Mouse (Mus musculus): ENCODE data around the gene Vps8. TPM values are rescaled to one million over a fixed set of nuclear protein-coding genes. Genes with fewer than 3 reads are reported as not detected.

The Vps8 gene
- 37.5 and 39.6 TPM in 2 replicates for polyA plus RNA-seq (2015; fragmentation: Nextera tagmentation; extraction: Ambion mirVana)

DNA sequence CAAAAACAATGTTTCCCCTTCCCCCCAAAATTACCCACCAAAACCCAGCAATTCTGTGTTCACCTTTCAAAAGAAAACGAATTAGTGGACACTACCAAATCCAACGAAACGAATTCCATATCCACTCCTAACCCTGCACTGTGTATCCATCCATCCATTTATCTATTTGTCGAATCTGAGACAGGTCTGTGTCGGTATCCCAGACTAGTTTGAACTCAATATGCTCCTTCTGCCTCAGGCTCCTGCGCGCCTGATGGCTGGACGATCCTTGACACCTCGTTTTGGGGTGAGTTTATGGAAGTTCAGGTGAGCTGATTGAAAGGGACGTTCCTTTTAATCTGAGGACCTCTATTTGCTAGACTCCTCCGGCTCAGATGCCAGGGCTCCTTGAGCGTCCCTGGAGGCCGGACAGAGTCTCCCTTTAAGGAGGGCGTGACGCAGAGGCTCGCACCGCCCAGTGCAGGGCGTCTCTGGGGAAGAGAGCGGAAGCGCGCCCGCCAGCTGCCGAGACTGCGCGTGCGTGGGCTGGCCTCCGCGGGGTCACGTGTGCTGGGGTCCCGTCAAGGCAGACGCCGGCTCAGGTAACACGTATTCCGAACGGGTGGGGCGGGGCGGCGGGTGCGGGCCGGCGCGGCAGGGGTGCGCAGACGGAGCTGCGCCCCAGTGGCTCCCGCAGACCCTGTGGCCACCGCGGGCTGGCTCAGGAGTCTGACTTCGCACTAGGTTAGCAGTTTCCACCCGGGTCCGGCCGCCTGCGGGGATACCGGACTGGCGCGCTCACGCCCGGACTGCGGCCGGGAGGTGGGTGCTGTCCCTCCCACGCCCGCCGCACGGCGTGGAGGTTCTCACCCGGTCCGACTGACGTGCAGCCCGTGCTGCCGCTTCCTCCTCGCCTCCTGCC is at the start of gene Vps8:
Gene Vps8, plus strand, starts transcription at position 474 of the 901 bp plus-strand sequence.
- Histone ChIP-seq H3K27ac (ENCODE audit: low read length) (peak within 1 kb of the TSS; percentile 37; the same call in 1 of the 2 replicates), H3K4me2 (ENCODE audit: low read length) (peak within 1 kb of the TSS; percentile 80), H3K9me3 (ENCODE audit: control insufficient read depth, low read length) (no peaks in the 10 kb centered on the region), H3K36me3 (ENCODE audit: control insufficient read depth, insufficient read depth) (no peaks in the 10 kb centered on the region), H3K9ac (replicated peaks; ENCODE audit: low read depth, low read length) (peak within 1 kb of the TSS; percentile 86), H3K27me3 (replicated peaks; ENCODE audit: control insufficient read depth, insufficient read depth, low read length) (no peaks in the 10 kb centered on the region), H3K4me1 (replicated peaks; ENCODE audit: control insufficient read depth, insufficient read depth, low read length) (peaks cover 4% of the 10 kb centered on the region), H3K4me3 (replicated peaks; ENCODE audit: low read length) (peak within 1 kb of the TSS; percentile 83)
- peak; percentile 99 for ATAC-seq
- under 1% methylated on average over 71 of the region's 71 CpGs for WGBS

DNA sequence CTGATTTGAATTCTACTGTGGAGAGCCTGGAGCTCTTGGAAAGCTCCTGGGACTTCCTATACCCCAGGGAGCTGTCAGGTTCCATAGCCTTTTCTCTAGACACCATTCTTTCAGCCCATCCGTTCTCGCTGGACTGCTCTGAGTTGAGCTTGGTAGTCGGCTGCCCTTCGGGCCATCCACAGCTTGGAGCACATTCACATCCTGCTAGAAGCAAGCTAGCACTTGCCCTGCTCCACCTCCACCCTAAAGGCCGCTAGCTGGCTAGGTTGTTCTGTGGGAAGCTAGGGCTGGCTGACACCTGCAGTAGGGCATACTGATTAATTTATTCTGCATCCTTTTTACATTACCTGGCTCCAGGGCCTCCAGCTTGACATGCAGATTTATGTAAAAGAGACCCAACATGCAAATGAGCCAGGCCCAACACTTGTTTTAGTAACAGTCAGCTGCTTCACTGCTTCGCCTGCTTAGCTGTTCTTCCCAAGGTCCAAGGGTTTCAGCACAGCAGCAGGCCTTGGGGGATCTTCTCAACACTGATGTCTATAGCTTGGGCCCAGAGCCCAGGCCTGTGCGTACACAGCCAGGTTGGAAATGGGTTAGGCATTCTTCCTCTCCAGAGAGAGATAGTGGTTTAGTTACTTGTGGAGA is 49.5 kb upstream of the Vps8 start:
- H3K4me2 ChIP-seq (ENCODE audit: low read length), result no peak overlapping the region
- peaks cover 10% of the 10 kb centered on the region for H3K4me1 ChIP-seq (replicated peaks; ENCODE audit: control insufficient read depth, insufficient read depth, low read length)
- WGBS, result 61% methylated on average over 7 of the region's 7 CpGs
- no peak overlapping the region for H3K27ac ChIP-seq (ENCODE audit: low read length)
- H3K9me3 ChIP-seq (ENCODE audit: control insufficient read depth, low read length), result no peaks in the 10 kb centered on the region
- no peaks in the 10 kb centered on the region for H3K36me3 ChIP-seq (ENCODE audit: control insufficient read depth, insufficient read depth)
- peak; percentile 49; the same call in 1 of the 2 replicates for ATAC-seq
- H3K27me3 ChIP-seq (replicated peaks; ENCODE audit: control insufficient read depth, insufficient read depth, low read length), result no peaks in the 10 kb centered on the region
- H3K9ac ChIP-seq (replicated peaks; ENCODE audit: low read depth, low read length), result no peak overlapping the region
- no peak overlapping the region for H3K4me3 ChIP-seq (replicated peaks; ENCODE audit: low read length)

DNA sequence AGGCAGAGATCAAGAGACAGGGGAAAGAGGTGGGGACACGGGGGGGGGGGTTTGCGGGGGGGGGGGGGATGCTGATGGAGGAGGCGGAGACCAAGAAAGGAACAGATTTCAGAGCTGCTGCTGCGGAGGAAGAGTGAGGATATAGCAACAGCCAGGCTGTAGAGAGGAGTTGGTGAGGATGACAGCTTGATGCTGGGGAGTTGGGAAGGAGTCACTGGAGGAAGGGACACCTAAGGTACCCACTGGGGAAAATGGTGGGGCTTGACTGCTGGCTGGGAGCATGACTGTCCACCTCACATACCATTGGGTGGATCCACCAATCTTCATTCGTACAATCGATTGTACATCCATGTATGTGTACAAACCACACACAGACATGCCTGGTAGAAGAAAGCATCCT is 48.9 kb upstream of the Vps8 start:
- 89% methylated on average over 4 of the region's 6 CpGs for WGBS
- Histone ChIP-seq H3K9me3 (ENCODE audit: control insufficient read depth, low read length) (no peaks in the 10 kb centered on the region), H3K9ac (replicated peaks; ENCODE audit: low read depth, low read length) (no peak overlapping the region), H3K36me3 (ENCODE audit: control insufficient read depth, insufficient read depth) (no peaks in the 10 kb centered on the region), H3K27ac (ENCODE audit: low read length) (no peak overlapping the region), H3K4me1 (replicated peaks; ENCODE audit: control insufficient read depth, insufficient read depth, low read length) (peaks cover 10% of the 10 kb centered on the region), H3K4me2 (ENCODE audit: low read length) (no peak overlapping the region), H3K27me3 (replicated peaks; ENCODE audit: control insufficient read depth, insufficient read depth, low read length) (no peaks in the 10 kb centered on the region), H3K4me3 (replicated peaks; ENCODE audit: low read length) (no peak overlapping the region)
- no peak for ATAC-seq

DNA sequence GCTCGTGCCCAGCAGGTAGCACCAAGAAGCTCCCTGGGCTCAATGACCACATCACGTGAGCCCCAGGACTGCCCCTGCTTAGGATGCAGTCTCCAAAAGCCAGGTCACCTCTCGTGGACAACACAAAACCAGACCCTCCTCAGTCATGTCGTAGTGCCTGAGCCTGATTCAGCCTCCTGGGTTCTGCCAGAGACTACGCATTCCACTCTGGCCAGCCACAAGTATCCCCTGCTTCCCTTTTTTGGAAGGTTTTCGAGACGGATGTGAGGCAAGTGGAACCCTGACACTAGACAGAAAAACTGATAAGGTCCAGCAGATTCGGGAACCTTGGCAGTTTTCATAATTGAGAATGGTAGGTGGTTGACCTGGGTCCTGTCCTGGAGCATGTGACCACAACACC is 47.8 kb upstream of the Vps8 start:
- Histone ChIP-seq H3K4me3 (replicated peaks; ENCODE audit: low read length) (no peak overlapping the region), H3K9ac (replicated peaks; ENCODE audit: low read depth, low read length) (no peak overlapping the region), H3K36me3 (ENCODE audit: control insufficient read depth, insufficient read depth) (no peaks in the 10 kb centered on the region), H3K4me1 (replicated peaks; ENCODE audit: control insufficient read depth, insufficient read depth, low read length) (peaks cover 10% of the 10 kb centered on the region), H3K27me3 (replicated peaks; ENCODE audit: control insufficient read depth, insufficient read depth, low read length) (no peaks in the 10 kb centered on the region), H3K9me3 (ENCODE audit: control insufficient read depth, low read length) (no peaks in the 10 kb centered on the region), H3K4me2 (ENCODE audit: low read length) (no peak overlapping the region), H3K27ac (ENCODE audit: low read length) (no peak overlapping the region)
- 84% methylated on average over 8 of the region's 8 CpGs for WGBS
- no peak for ATAC-seq

DNA sequence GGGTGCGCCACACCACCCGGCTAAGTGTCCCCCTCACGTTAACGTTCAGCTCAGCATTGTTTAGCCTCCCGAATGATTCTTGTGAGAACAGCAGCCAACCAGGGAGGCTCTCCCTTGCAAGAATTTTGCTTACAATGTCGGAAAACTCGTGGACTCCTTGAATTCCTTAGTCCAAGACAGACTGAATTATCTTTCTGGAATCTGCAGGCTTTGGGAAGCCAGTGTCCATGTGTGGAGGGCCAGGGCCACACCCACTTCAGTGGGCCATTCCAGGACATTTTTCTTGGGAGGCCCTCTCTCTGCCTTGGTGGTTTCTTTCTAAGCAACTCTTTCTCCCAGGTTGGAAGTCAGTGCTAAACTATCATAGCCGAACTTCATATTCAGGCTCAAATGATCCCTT is 46.6 kb upstream of the Vps8 start:
- Histone ChIP-seq H3K27me3 (replicated peaks; ENCODE audit: control insufficient read depth, insufficient read depth, low read length) (no peaks in the 10 kb centered on the region), H3K4me3 (replicated peaks; ENCODE audit: low read length) (no peak overlapping the region), H3K27ac (ENCODE audit: low read length) (no peak overlapping the region), H3K4me2 (ENCODE audit: low read length) (no peak overlapping the region), H3K9me3 (ENCODE audit: control insufficient read depth, low read length) (no peaks in the 10 kb centered on the region), H3K4me1 (replicated peaks; ENCODE audit: control insufficient read depth, insufficient read depth, low read length) (peaks cover 10% of the 10 kb centered on the region), H3K36me3 (ENCODE audit: control insufficient read depth, insufficient read depth) (no peaks in the 10 kb centered on the region), H3K9ac (replicated peaks; ENCODE audit: low read depth, low read length) (no peak overlapping the region)
- 83% methylated on average over 8 of the region's 8 CpGs for WGBS
- no peak for ATAC-seq

DNA sequence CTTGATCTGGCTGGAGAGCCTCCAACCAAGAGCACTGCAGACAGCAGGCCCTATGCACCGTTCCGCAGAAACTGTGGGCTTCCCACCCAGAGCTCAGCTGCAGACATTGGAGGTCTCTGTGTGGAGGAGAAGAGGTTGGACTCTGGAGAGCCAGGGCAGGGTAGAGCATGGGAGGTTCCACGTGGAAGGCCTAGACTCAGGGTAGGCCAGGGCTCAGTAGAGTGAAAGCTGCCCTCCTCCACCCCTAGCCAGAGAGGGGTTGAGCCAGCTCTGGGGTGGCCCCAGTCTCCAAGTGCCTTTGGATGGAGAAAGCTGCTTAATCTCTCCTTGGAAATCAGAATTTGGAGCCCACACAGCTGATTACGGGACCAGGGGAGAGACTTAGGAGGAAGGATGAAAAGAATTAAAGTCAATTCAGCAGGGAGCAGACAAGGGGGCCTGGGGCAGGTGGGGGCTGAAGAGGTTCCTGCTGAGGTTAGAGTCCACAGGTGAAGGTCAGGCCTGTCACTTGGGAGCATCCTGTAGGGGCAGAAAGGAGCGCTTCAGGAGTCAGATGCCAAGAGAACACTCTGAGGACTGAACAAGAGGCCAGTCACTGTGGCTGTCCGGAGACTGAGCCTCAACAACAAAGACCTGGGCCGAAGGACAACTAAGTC is 45.8 kb upstream of the Vps8 start:
- Histone ChIP-seq H3K4me2 (ENCODE audit: low read length) (no peak overlapping the region), H3K9me3 (ENCODE audit: control insufficient read depth, low read length) (no peaks in the 10 kb centered on the region), H3K27ac (ENCODE audit: low read length) (no peak overlapping the region), H3K4me3 (replicated peaks; ENCODE audit: low read length) (no peak overlapping the region), H3K36me3 (ENCODE audit: control insufficient read depth, insufficient read depth) (no peaks in the 10 kb centered on the region), H3K4me1 (replicated peaks; ENCODE audit: control insufficient read depth, insufficient read depth, low read length) (peaks cover 10% of the 10 kb centered on the region), H3K27me3 (replicated peaks; ENCODE audit: control insufficient read depth, insufficient read depth, low read length) (no peaks in the 10 kb centered on the region), H3K9ac (replicated peaks; ENCODE audit: low read depth, low read length) (no peak overlapping the region)
- ATAC-seq, result 0 out of 2 replicates have a peak, but pooled peaks have one; percentile 5
- 35% methylated on average over 7 of the region's 7 CpGs for WGBS

DNA sequence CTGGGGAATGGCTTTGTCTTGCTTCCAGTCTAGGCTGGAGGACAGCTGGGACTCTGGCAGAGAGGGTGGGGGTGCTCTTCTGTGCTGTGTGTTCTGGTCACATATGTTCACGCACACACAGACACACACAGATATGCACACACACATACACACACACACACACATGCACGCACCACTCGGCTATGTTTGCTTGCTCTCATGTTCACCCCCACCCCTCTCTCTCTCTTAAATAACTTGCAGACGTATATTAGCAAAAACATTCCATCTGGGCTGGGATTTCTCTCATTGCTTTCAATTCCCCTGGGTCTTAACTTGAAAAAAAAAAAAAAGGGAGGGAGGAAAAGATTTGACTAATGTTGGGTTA is 45.3 kb upstream of the Vps8 start:
- H3K4me1 ChIP-seq (replicated peaks; ENCODE audit: control insufficient read depth, insufficient read depth, low read length), result peaks cover 10% of the 10 kb centered on the region
- H3K9ac ChIP-seq (replicated peaks; ENCODE audit: low read depth, low read length), result no peak overlapping the region
- no peaks in the 10 kb centered on the region for H3K9me3 ChIP-seq (ENCODE audit: control insufficient read depth, low read length)
- no peaks in the 10 kb centered on the region for H3K36me3 ChIP-seq (ENCODE audit: control insufficient read depth, insufficient read depth)
- no peak overlapping the region for H3K4me2 ChIP-seq (ENCODE audit: low read length)
- WGBS, result 30% methylated on average over 4 of the region's 4 CpGs
- H3K4me3 ChIP-seq (replicated peaks; ENCODE audit: low read length), result no peak overlapping the region
- peak; percentile 62 for ATAC-seq
- no peak overlapping the region for H3K27ac ChIP-seq (ENCODE audit: low read length)
- H3K27me3 ChIP-seq (replicated peaks; ENCODE audit: control insufficient read depth, insufficient read depth, low read length), result no peaks in the 10 kb centered on the region

DNA sequence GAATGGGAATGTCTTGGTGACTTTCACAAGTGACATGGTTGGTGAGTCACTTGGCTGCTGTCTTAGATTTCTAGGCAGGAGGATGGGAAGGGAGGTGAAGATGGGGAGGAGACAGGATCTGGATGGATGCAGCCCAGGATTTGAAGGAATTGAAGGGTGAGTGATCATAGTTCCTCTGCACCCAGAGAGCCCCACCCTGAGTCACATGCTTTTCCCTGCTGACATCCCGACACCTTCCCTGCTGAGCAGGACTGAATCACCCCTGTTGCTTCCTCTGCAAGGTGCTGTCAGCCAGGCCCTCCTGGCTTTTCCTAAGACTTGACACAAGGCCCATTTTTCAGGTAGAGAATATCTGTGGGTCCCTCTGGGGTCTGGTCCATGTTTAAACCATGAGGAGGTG is 41.4 kb upstream of the Vps8 start:
- Histone ChIP-seq H3K4me1 (replicated peaks; ENCODE audit: control insufficient read depth, insufficient read depth, low read length) (peaks cover 2% of the 10 kb centered on the region; the same call in 1 of the 2 replicates), H3K27ac (ENCODE audit: low read length) (no peak overlapping the region), H3K27me3 (replicated peaks; ENCODE audit: control insufficient read depth, insufficient read depth, low read length) (no peaks in the 10 kb centered on the region), H3K4me3 (replicated peaks; ENCODE audit: low read length) (no peak overlapping the region), H3K4me2 (ENCODE audit: low read length) (no peak overlapping the region), H3K9me3 (ENCODE audit: control insufficient read depth, low read length) (no peaks in the 10 kb centered on the region), H3K36me3 (ENCODE audit: control insufficient read depth, insufficient read depth) (no peaks in the 10 kb centered on the region), H3K9ac (replicated peaks; ENCODE audit: low read depth, low read length) (no peak overlapping the region)
- 93% methylated on average over 1 of the region's 1 CpGs for WGBS
- ATAC-seq, result no peak
